Mouse (Mus musculus) cerebellum, adult 8-10 months (tissue): ENCODE results near the gene Slc39a11.

Experiments used
- DNase-seq: peaks from one replicate; pipeline ENCODE4 v3.0.0; 2022

Slc39a11 gene

DNA sequence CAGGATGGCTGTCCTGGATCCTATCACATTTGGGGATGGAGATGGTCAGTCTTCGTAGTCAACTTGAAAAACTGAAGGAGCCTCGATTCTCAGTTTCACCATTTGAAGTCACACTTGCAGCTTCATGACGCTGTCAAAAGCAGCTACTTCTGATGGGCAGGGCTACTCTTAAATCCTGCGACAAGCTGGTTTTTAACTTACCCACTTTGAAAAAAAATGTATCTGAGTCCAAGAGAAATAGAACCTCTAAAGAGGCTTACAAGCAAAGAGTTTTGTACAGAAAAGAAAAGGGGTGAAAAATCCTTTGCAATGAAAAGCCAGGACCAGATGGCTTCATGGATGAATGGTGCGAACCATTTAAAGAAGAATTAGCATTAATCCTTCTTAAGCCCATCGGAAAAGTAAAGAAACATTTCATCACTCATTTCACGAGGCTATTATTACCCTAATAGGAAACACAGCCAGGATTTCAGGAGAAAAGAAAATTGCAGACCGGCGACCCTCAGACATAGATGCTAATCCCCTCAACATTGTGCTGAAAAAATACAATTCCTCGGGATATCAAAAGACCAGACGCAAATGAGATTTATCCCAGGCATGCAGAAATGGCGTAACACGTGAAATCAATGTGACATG is 437.4 kb downstream of the Slc39a11 start:
- DNase-seq, result no peak

DNA sequence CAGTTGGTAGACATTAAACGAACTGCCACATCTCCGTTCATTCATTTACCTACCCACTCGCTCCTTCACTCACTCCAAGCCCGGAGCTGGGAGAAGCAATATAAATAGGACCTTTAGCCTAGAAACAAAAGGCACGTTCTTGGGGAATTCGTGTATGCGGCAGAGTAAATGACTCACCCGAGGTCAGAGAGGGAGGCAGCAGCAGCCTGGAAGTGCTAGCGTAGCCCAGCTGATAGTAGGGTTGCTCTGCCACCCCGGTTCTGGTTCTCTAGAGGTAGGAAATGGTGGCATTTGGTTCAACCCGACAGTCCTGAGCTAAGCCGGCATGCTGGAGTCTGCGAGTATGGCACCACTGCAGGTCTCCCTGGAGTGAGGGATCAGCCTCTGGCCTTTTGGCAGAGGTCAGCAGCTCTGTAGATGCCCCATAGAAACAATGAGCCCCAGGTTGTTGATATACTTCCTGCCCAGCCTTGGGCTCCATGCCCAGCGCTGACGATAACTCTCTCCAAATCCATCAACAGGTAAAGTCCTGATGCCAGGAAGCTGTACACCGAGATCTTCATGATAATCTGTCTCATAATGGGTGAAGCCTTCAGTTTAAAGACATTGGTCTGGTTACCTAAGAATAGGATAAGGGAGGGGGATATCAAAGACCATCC is 440.5 kb downstream of the Slc39a11 start:
- DNase-seq, result no peak

GRCm38 (mm10) chr11:113208521-113209072 is 441.3 kb downstream of the Slc39a11 start:
- DNase-seq, result no peak

- DNase-seq, result no peak
Measured at GRCm38 (mm10) chr11:113207966-113208365, 441.9 kb downstream of the Slc39a11 start.

GRCm38 (mm10) chr11:113206099-113206498 is 443.8 kb downstream of the Slc39a11 start:
- DNase-seq, result no peak

DNA sequence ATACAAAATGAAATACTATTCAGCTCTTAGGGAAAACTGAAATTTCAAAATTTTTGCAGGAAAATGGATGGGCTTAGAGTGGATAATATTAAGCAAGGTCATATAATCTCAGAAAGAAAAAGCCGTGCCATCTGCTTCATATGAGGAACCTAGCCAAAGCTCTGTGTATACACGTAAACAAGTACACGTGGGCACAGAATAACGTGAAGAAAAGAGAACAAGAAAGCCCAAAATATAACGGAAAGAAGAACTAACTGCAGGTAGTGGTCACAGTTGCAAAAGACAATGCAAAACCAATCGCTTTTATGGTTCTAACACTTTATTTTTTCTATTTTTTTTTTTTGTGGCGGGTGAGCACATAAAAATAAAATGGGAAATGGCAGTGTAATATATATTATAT is 446.9 kb downstream of the Slc39a11 start:
- DNase-seq, result no peak

GRCm38 (mm10) chr11:113201470-113201997 is 448.3 kb downstream of the Slc39a11 start:
- peak; percentile 89 for DNase-seq

GRCm38 (mm10) chr11:113200901-113201300 is 449.0 kb downstream of the Slc39a11 start:
- peak; percentile 36 for DNase-seq

DNA sequence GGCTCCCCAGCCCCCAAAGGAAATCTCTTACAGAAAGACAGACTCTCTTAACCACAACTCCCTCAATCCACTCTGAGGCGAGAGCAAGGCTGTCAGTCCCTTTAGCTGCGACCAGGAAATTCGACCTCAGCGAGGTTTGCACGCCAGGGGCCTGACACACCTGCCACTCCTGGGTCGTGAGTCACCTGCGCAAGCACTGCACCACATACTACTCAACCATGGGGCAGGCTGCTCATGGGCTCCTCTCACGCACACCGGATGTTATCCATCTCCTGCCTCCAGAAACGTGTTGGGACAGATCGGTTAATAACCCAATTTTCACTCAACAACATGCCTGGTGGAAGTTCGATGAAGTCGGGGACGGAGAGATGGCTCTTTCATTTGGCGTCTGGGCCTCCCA is 451.3 kb downstream of the Slc39a11 start:
- DNase-seq, result no peak

- DNase-seq, result no peak
Measured at GRCm38 (mm10) chr11:113197624-113198023, 452.3 kb downstream of the Slc39a11 start.

- no peak for DNase-seq
Measured at GRCm38 (mm10) chr11:113196234-113197007, 453.5 kb downstream of the Slc39a11 start.
